Mouse (Mus musculus) cerebellum, adult 9-10 months (tissue): Measurements from ENCODE around the gene Olfr987.
"Not testable (repeated sequence)": the region's sequence is repeated elsewhere in the genome, so short reads cannot be mapped to it uniquely, and the experiment has no call there.

Experiments
- DNase-seq: peaks from one replicate; pipeline ENCODE4 v3.0.0; 2022

Gene Olfr987

DNA sequence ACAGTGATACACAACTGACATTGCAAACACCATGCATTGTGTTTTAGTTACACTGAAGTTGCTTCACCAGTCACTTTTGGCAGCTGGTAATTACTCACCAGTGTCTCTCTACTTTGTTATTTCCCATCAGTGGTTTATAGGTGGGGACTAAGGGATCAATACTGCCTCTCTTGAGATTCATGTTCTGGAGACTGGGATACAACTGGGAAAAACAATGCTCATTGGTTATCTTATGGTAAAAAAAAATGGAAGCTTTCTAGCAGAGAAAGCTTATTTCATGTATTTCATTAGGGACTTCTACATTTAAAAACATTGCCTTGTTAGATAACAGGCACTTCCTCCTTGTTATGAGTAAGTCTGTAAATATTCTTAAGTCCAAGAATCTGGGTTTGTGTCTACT, at the start of gene Olfr987:
Gene Olfr987 (minus strand): TSS at position 101 of the 400 bp plus-strand sequence.
- DNase-seq, result not testable (repeated sequence)

DNA sequence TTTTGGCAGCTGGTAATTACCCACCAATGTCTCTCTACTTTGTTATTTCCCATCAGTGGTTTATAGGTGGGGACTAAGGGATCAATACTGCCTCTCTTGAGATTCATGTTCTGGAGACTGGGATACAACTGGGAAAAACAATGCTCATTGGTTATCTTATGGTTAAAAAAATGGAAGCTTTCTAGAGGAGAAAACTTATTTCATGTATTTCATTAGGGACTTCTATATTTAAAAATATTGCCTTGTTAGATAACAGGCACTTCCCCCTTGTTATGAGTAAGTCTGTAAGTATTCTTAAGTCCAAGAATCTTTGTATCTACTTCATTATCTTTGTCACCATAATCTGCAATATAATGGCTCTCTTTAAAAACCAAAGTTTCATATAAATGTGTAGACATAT, 24.0 kb upstream of the Olfr987 start, which contains the start of gene Olfr988:
Gene Olfr988 (minus strand): TSS at position 101 of the 400 bp plus-strand sequence.
- DNase-seq, result not testable (repeated sequence)

DNA sequence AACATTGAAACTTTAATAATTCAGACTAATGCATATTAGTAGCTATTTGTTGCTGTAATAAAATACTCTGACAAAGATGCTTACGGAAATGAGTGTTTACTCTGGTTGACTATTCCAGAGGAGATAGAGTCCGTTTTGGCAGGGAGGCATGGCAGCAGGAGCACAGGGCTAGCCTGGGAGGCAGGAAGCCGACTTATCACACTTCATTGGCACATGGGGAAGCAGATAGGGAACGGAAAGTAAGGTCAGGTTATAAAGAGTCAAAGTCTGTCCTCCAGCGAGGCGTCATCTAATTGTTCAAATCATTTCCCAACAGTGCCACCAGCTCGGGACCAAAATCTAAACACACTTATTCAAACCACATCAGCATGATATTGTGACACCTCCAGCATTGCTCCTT, 857 bp upstream of the Olfr987 start:
- no peak for DNase-seq

DNA sequence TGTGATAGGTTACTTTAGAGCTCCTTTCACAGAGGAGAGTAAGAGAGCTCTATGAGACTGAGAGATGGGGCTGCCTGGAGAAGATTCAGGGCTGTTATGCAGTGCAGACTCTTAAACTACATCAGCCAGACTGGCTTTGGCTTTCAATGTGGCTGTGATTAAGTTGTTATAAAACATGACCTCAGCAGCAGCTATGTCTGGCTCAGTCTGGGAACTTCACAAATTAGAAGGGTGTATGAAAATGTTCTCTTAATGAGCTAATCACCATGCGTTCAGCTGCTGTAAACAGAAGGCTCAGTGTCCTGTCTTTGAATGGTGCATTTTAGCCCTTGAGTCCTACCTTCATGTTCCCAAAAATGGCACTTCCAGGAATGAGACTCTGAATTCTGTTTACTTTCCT, 20.0 kb downstream of the Olfr987 start:
- DNase-seq, result no peak

DNA sequence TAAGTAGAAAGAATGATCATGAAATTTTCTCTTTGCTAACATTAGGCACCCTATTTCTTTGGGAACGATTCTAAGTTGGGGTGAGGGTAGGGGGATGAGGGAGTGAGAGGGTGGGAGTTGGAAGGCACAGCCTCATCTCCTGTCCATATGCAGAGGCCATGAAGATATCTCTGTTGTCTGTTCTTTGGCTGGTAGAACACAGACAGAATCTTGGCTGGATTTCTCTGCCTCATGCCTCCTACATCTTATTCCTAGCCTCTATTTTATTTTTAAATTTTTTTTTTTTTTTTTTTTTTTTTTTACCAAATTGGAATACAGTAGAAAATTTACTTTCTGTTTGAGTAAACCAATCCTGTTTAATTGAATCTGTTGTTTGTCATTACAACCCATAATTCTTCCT, 53.7 kb downstream of the Olfr987 start:
- DNase-seq, result no peak

DNA sequence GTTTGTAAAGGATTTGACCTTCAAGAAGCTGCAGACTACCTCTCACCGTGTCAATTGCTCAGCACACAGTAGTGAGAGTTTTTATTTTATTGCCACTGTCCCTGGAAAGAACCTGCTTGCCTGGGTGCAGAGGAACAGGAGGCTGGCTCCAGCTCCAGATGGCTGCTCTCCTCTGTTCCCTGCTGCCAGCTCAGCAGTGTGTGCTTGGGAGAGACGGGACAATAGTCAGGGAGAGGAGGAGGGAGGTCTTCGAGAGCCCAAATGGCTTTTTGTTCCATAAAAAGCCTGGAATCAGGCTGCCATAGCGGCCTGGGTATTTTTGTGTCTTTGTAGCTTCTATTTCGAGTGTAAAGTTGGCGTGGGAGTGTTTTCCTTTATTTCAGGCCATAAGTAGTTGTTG, 54.5 kb downstream of the Olfr987 start:
- DNase-seq, result no peak

DNA sequence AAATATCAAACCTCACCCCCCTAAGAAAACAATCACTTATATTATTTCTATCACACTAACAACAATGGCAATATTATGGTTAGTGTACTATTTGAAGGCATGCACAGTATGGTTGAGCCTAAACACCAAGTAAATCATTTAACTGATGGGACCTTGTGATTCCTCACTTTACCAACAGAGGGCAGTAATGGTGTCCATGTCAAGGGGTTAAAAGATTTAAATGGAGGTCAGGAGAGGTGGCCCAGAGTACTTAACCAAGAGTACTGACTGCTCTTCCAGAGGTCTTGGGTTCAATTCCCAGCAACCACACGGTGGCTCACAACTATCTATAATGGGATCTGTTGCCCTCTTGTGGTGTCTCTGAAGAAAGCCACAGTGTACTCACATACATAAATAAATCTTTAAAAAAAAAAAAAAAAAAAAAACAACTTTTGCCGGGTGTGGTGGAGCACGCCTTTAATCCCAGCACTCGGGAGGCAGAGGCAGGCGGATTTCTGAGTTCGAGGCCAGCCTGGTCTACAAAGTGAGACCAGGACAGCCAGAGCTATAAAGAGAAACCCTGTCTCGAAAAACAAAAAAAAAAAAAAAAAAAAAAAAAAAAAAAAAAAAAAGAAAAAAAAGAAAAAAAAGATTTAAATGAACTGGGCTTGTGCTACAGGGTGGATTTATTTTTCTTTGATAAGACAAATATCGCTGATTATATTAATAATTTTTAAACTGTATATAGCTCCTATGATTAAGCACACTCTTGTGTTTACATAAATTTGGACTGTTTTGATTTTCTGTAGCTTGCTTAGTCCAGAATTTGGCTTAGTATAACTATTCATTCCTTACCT, 55.3 kb downstream of the Olfr987 start:
- DNase-seq, result no peak

DNA sequence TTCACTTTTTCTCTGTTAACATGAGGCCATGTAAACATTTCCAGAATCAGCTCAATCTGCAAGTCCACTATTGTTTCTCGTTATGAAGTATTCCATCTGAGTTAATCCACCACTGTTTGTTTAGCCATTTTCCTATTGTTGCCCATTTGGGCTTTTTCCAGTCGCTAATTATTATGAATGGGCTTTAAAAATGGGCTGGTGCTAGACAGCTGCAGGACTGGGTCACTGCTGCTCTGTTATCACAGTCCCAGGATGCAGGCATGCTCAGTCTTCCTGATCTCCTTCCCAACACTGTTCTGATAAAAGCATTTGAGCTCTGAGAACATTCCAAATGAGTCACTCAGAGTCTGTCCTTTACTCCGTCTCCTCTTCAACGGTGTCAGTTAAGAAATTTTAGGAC, 58.1 kb downstream of the Olfr987 start:
- DNase-seq, result no peak
